Mouse (Mus musculus) erythroblast, embryonic 14.5 days (primary cell): Measurements from ENCODE around the gene Pdx1.

ENCODE experiments used
- GATA1 ChIP-seq: IDR thresholded peaks from 2 replicates; pipeline ENCODE4 v1.6.1; 2012; ENCODE audit warnings: low read length, inconsistent platforms, mixed read lengths
- TAL1 ChIP-seq: IDR thresholded peaks from 3 replicates; pipeline ENCODE4 v1.6.1; 2012; ENCODE audit warnings: low read length, inconsistent platforms, mixed read lengths

- TF ChIP-seq TAL1 (no peak), GATA1 (no peak)
Observed at GRCm38 (mm10) chr5:147305166-147305565, 35.4 kb downstream of the Pdx1 start.
